Mouse (Mus musculus) lung, postnatal 25 days (tissue): ENCODE data around the gene 1700037H04Rik.

Source experiments
- DNase-seq: peaks from one replicate; pipeline ENCODE4 v3.0.0; 2022; ENCODE audit warnings: low spot score

The 1700037H04Rik gene

GRCm38 (mm10) chr2:131179246-131179886 lies 19.5 kb upstream of the 1700037H04Rik start:
- peak; percentile 51 for DNase-seq

GRCm38 (mm10) chr2:131178828-131179245 lies 19.0 kb upstream of the 1700037H04Rik start:
- DNase-seq = no peak

GRCm38 (mm10) chr2:131177932-131178331 lies 18.1 kb upstream of the 1700037H04Rik start:
- no peak for DNase-seq

GRCm38 (mm10) chr2:131176491-131176890 lies 16.6 kb upstream of the 1700037H04Rik start:
- DNase-seq = peak; percentile 77

- DNase-seq = no peak
Observed at GRCm38 (mm10) chr2:131175945-131176309, 16.0 kb upstream of the 1700037H04Rik start.

GRCm38 (mm10) chr2:131175286-131175944 lies 15.5 kb upstream of the 1700037H04Rik start:
- DNase-seq = no peak

- DNase-seq = peak; percentile 85
Observed at GRCm38 (mm10) chr2:131174700-131175099, 14.8 kb upstream of the 1700037H04Rik start.

- DNase-seq = no peak
Observed at GRCm38 (mm10) chr2:131172322-131172721, 12.4 kb upstream of the 1700037H04Rik start.

- peak; percentile 81 for DNase-seq
Observed at GRCm38 (mm10) chr2:131171401-131172104, 11.7 kb upstream of the 1700037H04Rik start.

GRCm38 (mm10) chr2:131170936-131171335 lies 11.1 kb upstream of the 1700037H04Rik start:
- DNase-seq = no peak

GRCm38 (mm10) chr2:131168914-131169313 lies 9.0 kb upstream of the 1700037H04Rik start:
- peak; percentile 24 for DNase-seq

- no peak for DNase-seq
Observed at GRCm38 (mm10) chr2:131167984-131168383, 8.1 kb upstream of the 1700037H04Rik start.

GRCm38 (mm10) chr2:131166172-131166571 lies 6.3 kb upstream of the 1700037H04Rik start:
- DNase-seq = no peak

GRCm38 (mm10) chr2:131163924-131164323 lies 4.0 kb upstream of the 1700037H04Rik start:
- DNase-seq = no peak

- peak; percentile 57 for DNase-seq
Observed at GRCm38 (mm10) chr2:131160671-131161111, 810 bp upstream of the 1700037H04Rik start.

- peak; percentile 16 for DNase-seq
Observed at GRCm38 (mm10) chr2:131159491-131159910, 380 bp downstream of the 1700037H04Rik start.

GRCm38 (mm10) chr2:131156987-131157386 lies 2.9 kb downstream of the 1700037H04Rik start:
- DNase-seq = no peak

GRCm38 (mm10) chr2:131154036-131154435 lies 5.8 kb downstream of the 1700037H04Rik start:
- no peak for DNase-seq

GRCm38 (mm10) chr2:131152166-131152730 lies 7.6 kb downstream of the 1700037H04Rik start:
- DNase-seq = no peak

GRCm38 (mm10) chr2:131149254-131149578 lies 10.7 kb downstream of the 1700037H04Rik start:
- DNase-seq = no peak

- DNase-seq = no peak
Observed at GRCm38 (mm10) chr2:131148353-131149253, 11.3 kb downstream of the 1700037H04Rik start.

GRCm38 (mm10) chr2:131147043-131147365 lies 12.9 kb downstream of the 1700037H04Rik start:
- no peak for DNase-seq
